Mouse (Mus musculus): ENCODE data around the gene Gm20532. TPM values are rescaled to one million over a fixed set of nuclear protein-coding genes. Genes with fewer than 3 reads are reported as not detected.

Gm20532 gene
- polyA plus RNA-seq, 1 experiment, result not detected

DNA sequence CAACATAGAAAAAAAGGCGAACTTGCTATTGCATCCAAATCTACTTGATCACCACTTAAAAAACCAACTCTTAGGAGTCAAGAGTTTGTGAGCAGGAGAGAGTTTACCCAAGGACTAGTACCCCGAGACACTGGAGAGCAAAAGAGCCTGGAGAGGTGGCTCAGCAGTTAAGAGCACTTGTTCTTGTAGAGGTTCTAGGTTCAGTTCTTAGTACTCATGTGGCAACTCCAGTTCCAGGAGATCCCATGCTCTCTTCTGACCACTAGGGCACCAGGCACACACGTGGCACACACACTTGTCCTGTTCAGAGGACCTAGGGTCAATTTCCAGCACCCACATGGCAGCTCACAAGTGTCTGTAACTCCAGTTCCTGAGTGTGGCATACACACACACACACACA is 39.6 kb downstream of the Gm20532 start:
- TF ChIP-seq POLR2A (IDR thresholded peaks at IDR 0.05; ENCODE audit: borderline replicate concordance, extremely low read depth, insufficient read depth, insufficient read length, poor library complexity, severe bottlenecking) (no peak), CTCF (IDR thresholded peaks at IDR 0.05; ENCODE audit: borderline replicate concordance, extremely low read depth, insufficient read depth, insufficient read length) (peak; percentile 6; the same call in 1 of the 2 replicates)
- no peak for DNase-seq (ENCODE audit: low read depth)

DNA sequence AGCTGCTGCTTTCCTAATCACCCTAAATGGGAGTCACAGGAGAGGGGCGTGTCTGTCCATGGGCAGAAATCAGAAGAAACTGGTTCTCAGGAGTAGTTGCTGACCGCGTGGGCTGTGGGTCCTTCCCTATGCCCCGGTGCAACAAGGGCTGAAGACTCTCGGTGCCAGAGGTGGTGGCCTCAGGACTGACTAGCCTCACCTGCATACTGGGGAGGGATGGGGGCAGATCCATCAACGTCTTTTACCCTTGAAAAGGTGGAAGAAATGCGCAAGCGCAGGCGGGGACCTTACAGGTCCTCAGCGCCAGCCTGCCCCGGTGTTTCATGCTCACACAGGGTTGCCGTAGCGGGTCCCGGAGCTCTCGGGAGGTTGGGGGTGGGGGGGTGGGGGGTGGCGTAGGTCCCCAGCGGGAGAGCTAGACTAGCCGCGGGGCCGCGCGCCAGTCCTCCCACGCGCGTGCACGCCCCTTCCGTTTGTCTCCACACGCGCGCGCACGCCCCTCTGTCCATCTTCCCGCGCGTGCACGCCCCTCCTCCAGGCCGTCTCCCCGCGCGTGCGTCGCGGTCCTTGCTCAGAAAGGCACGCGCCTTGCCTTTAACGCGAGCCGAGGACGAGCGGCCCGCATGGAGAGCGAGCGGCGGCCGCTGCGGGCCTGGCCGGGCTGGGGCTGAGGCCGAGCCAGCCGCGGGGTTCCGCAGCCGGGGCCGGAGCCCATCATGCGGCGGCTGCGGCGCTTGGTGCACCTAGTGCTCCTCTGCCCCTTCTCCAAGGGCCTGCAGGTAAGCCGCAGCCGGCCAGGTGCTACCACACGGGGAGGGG is 41.7 kb downstream of the Gm20532 start, which contains the start of gene Fam69b:
Gene Fam69b (plus strand): TSS at position 537 of the 819 bp plus-strand sequence.
- DNase-seq (ENCODE audit: low read depth), result peak; percentile 97

DNA sequence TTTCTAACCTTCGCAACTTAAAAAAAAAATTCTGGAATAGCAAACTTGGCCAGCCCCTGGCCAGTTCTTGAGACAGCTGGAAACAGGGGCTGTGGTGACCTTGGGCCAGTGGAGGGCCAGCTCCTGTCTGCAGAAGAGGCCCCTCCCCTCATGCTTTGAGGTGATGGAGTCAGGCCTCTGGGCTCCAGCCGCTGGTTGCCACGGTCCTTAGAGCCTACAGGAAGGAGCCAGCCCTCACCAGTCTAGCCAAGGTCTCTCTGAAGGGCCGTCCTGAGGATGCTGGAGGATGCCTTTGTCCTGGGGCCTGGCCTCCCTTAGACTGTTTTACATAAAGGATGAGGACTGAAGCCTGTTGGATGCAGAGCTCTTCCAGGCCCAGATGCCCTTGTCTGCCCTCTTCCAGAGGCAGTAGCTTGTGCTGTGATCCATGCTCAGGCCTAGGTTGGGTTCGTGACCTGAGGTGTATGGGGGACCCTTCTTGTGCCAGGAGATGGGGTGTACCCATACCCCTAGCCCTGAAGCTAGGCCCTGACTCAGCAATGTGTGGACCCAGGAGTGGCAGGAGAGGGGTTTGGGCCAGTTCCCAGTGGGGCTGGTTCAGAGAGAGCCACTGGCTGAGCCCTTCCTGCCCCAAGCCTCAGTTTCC is 42.5 kb downstream of the Gm20532 start:
- TF ChIP-seq POLR2A (IDR thresholded peaks at IDR 0.05; ENCODE audit: borderline replicate concordance, extremely low read depth, insufficient read depth, insufficient read length, poor library complexity, severe bottlenecking), result no peak
- TF ChIP-seq CTCF (IDR thresholded peaks at IDR 0.05; ENCODE audit: borderline replicate concordance, extremely low read depth, insufficient read depth, insufficient read length), result no peak
- peak; percentile 55 for DNase-seq (ENCODE audit: low read depth)

More for the DNA sequence above, 41.7 kb downstream of the Gm20532 start, which contains the start of gene Fam69b:
- peak; percentile 91 for TF ChIP-seq POLR2A (IDR thresholded peaks at IDR 0.05; ENCODE audit: borderline replicate concordance, extremely low read depth, insufficient read depth, insufficient read length, poor library complexity, severe bottlenecking)
- no peak for TF ChIP-seq CTCF (IDR thresholded peaks at IDR 0.05; ENCODE audit: borderline replicate concordance, extremely low read depth, insufficient read depth, insufficient read length)

DNA sequence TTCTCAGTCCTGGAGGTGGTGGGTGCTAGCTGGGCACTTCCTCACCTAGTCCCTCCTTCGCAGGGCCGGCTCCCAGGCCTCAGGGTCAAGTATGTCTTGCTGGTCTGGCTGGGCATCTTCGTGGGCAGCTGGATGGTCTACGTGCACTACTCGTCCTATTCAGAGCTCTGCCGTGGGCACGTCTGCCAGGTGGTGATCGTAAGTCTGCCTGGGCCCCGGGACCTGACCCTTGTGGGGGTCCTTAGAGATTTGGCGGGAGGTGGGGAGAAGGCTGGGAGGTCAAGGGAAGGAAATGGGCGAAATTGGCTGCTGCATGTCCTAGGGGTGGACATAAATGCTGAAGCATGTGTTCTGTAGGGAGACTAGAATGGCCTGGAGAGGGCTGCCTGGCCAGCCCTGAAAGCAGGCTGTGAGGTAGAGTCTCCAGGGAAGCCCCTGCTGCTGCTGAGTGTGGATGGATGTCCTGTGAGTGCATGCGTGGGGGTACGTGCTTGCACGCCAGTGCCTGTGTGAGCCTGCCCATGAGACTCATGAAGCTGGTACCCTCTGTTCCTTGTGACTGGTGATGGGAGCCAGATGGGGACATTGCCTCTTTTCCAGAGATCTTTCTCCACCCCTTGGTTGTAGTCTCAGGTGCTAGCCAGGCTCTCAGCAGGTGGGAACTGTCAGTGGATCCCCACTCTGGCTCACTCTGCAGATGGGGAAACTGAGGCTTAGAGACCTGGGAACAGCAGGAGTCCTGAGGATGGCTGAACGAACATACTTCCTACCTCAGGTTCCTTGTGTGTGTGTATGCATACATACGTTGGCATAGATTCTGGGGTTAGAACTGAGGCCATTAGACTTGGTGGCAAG is 46.3 kb downstream of the Gm20532 start:
- no peak for DNase-seq (ENCODE audit: low read depth)
- TF ChIP-seq POLR2A (IDR thresholded peaks at IDR 0.05; ENCODE audit: borderline replicate concordance, extremely low read depth, insufficient read depth, insufficient read length, poor library complexity, severe bottlenecking), result no peak

DNA sequence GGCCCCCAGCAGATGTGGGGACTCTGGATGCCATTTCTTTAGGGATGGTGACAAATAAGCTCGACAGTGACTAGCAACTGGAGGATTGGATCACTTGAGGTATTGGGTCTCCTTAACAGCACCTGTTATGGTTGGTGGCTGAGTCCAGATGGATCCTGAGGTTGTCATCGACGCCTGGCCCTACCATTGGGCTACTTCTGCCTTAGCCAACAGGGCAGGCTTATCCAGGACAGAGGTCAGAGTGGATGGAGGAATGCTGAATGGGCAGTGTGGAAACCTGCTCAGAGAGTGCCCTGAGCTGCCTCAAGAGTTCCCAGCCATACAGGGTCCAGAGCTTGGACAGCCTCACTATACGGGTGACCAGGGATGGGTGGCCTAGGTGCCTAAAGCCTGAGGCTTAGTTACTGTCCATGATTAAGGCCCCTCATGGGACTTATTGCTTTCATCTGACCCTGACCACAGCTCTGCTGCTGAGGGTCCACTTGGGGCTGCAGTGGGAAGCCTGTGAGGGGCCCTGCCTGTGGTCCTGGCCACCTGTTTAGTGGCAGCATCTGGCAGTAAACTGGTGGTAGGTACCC is 47.6 kb downstream of the Gm20532 start:
- no peak for DNase-seq (ENCODE audit: low read depth)
- TF ChIP-seq CTCF (IDR thresholded peaks at IDR 0.05; ENCODE audit: borderline replicate concordance, extremely low read depth, insufficient read depth, insufficient read length), result no peak
- TF ChIP-seq POLR2A (IDR thresholded peaks at IDR 0.05; ENCODE audit: borderline replicate concordance, extremely low read depth, insufficient read depth, insufficient read length, poor library complexity, severe bottlenecking), result no peak

DNA sequence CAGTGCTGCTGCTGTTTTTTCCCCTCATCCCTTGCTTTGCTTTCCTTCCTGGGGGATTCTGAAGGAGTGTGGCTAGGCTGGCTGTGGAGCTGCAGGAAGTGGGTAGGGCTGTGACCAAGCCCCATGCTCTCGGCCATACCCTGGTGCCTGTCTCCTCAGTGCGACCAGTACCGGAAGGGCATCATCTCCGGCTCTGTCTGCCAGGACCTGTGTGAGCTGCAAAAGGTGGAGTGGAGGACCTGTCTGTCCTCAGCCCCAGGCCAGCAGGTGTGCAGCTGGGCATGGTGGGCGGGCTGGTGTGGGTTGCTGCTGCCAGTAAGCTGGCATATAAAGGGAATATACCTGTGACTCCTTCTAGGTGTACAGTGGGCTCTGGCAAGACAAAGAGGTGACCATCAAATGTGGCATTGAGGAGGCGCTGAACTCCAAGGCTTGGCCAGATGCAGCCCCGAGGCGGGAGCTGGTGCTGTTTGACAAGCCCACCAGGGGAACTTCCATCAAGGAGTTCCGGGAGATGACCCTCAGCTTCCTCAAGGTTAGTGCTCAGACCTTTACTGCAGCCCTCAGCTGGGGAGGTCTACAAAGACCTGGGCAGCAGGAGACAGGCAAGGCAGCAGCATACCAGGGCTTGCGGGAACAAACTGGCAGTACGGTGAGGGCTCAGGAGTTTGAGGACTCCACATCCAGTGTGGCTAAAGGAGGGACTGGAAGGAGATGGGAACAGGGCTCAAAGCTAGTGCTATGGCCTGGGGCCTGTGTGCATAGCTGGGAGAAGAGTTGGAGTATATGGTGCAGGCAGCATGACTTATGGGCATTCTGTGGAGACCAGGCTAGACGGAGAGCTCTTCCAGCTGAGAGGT is 48.4 kb downstream of the Gm20532 start:
- DNase-seq (ENCODE audit: low read depth), result no peak
- TF ChIP-seq POLR2A (IDR thresholded peaks at IDR 0.05; ENCODE audit: borderline replicate concordance, extremely low read depth, insufficient read depth, insufficient read length, poor library complexity, severe bottlenecking) (no peak), CTCF (IDR thresholded peaks at IDR 0.05; ENCODE audit: borderline replicate concordance, extremely low read depth, insufficient read depth, insufficient read length) (no peak)

DNA sequence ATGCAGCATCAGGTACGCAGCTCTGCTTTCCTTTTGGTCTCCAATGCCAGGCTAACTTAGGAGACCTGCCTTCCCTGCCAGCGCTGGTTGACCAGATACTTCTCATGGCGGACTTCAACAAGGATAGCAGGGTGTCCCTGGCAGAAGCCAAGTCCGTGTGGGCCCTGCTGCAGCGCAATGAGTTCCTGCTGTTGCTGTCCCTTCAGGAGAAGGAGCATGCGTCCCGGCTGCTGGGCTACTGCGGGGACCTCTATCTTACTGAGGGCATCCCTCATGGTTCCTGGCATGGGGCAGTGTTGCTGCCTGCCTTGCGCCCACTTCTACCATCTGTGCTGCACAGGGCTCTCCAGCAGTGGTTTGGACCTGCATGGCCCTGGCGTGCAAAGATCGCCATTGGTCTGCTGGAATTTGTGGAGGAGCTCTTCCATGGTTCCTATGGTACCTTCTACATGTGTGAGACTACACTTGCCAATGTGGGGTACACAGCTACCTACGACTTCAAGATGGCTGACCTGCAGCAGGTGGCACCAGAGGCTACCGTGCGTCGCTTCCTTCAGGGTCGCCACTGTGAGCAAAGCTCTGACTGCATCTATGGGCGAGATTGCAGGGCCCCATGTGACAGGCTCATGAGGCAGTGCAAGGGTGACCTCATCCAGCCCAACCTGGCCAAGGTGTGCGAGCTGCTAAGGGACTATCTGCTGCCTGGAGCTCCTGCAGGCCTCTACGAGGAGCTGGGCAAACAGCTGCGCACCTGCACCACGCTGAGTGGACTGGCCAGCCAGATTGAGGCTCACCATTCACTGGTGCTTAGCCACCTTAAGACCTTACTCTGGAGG is 49.3 kb downstream of the Gm20532 start:
- TF ChIP-seq POLR2A (IDR thresholded peaks at IDR 0.05; ENCODE audit: borderline replicate concordance, extremely low read depth, insufficient read depth, insufficient read length, poor library complexity, severe bottlenecking), result no peak
- no peak for TF ChIP-seq CTCF (IDR thresholded peaks at IDR 0.05; ENCODE audit: borderline replicate concordance, extremely low read depth, insufficient read depth, insufficient read length)
- DNase-seq (ENCODE audit: low read depth), result no peak

DNA sequence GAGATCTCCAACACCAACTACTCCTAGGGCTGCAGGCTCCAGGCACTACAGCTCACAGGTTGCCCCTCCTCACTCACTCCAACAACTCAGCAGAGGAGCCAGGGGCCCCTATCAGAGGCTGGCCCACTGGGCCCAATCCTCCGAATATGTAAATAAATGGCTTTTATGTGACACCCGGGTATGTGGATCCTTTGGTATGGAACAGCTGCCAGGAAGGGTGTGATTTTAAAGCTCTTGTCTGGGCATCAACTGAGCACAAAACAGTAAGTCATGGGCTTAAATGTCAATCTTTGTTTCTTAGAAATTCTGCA is 49.8 kb downstream of the Gm20532 start:
- TF ChIP-seq POLR2A (IDR thresholded peaks at IDR 0.05; ENCODE audit: borderline replicate concordance, extremely low read depth, insufficient read depth, insufficient read length, poor library complexity, severe bottlenecking) (no peak), CTCF (IDR thresholded peaks at IDR 0.05; ENCODE audit: borderline replicate concordance, extremely low read depth, insufficient read depth, insufficient read length) (no peak)

DNA sequence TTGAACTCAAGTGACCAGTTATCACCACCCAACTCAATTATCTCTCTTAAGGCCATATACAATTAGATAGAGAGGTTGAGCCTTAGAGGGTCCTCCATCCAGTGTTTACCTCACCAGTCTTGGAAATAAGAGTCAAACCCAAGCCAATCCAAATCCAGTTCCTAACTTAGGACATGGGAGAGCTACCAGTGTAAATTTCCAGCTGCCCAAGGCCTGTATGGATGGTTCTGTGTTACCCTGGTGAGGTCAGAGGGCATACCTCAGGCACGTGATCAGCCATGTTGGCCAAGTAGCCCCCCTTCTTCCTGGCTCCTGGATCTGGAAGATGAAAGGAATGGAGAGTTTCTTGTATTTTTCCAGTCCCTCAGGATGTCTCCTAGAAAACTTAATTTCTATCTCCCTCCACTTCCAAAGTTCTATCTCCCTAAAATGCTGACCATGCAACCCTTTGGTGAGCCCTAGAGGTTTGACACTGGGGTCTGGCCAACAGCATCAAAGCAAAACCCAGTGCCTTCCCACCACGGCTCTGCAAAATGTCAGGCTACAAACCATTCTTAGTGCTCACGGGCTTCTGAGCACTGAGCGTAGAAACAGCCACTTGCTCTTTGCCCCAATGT is 51.0 kb downstream of the Gm20532 start:
- no peak for DNase-seq (ENCODE audit: low read depth)
- no peak for TF ChIP-seq CTCF (IDR thresholded peaks at IDR 0.05; ENCODE audit: borderline replicate concordance, extremely low read depth, insufficient read depth, insufficient read length)

More for the DNA sequence above, 49.8 kb downstream of the Gm20532 start:
- no peak for DNase-seq (ENCODE audit: low read depth)

Measured in brain, embryonic 14.5 days (tissue).